Mouse (Mus musculus): ENCODE data around the gene Cald1.

The Cald1 gene

GRCm38 (mm10) chr6:34769984-34770383 lies 171.7 kb downstream of the Cald1 start:
- DNase-seq (ENCODE audit: low read depth) = no peak

GRCm38 (mm10) chr6:34770491-34770890 lies 172.2 kb downstream of the Cald1 start:
- no peak for DNase-seq (ENCODE audit: low read depth)

GRCm38 (mm10) chr6:34776396-34776795 lies 178.1 kb downstream of the Cald1 start:
- DNase-seq (ENCODE audit: low read depth) = no peak

GRCm38 (mm10) chr6:34777094-34777493 lies 178.8 kb downstream of the Cald1 start:
- DNase-seq (ENCODE audit: low read depth) = no peak

GRCm38 (mm10) chr6:34777981-34778668 lies 179.8 kb downstream of the Cald1 start:
- no peak for DNase-seq (ENCODE audit: low read depth)

- DNase-seq (ENCODE audit: low read depth) = peak; percentile 94
Measured at GRCm38 (mm10) chr6:34780231-34780942, 182.1 kb downstream of the Cald1 start, which contains the start of gene Agbl3. TSS of gene Agbl3 (plus strand) at chr6:34780432.

GRCm38 (mm10) chr6:34780943-34781289 lies 182.6 kb downstream of the Cald1 start:
- no peak for DNase-seq (ENCODE audit: low read depth)

- no peak for DNase-seq (ENCODE audit: low read depth)
Measured at GRCm38 (mm10) chr6:34782493-34782892, 184.2 kb downstream of the Cald1 start.

GRCm38 (mm10) chr6:34796881-34797280 lies 198.6 kb downstream of the Cald1 start:
- DNase-seq (ENCODE audit: low read depth) = peak; percentile 22

GRCm38 (mm10) chr6:34797887-34798286 lies 199.6 kb downstream of the Cald1 start:
- no peak for DNase-seq (ENCODE audit: low read depth)

GRCm38 (mm10) chr6:34805582-34805981 lies 207.3 kb downstream of the Cald1 start:
- DNase-seq (ENCODE audit: low read depth) = no peak

- no peak for DNase-seq (ENCODE audit: low read depth)
Measured at GRCm38 (mm10) chr6:34810651-34811050, 212.4 kb downstream of the Cald1 start.

- DNase-seq (ENCODE audit: low read depth) = no peak
Measured at GRCm38 (mm10) chr6:34824406-34824805, 226.1 kb downstream of the Cald1 start.

All from c-Kit-positive CD71-positive TER-119-negative erythroid progenitor cells, embryonic 14.5 days (primary cell).